Mouse (Mus musculus) cerebellum, adult 2 months (tissue): ENCODE measurements around the gene Esyt2.

Experiments used
- CTCF ChIP-seq: fragments of 200-500 bp; IDR thresholded peaks from 2 replicates; pipeline ENCODE4 v1.5.1; 2011; ENCODE audit warnings: low read depth, mild to moderate bottlenecking, control low read depth, low read length, moderate library complexity, borderline replicate concordance; ENCODE audit not compliant: insufficient read depth
- POLR2A ChIP-seq: fragments of 200-500 bp; IDR thresholded peaks from 2 replicates; pipeline ENCODE4 v1.6.1; 2011; ENCODE audit warnings: low read length, control low read depth, borderline replicate concordance; ENCODE audit not compliant: insufficient read depth

GRCm38 (mm10) chr12:116407883-116408282 lies 126.9 kb downstream of the Esyt2 start:
- no peak for TF ChIP-seq CTCF
- TF ChIP-seq POLR2A = no peak
